15 mouse cellular contexts compared by ENCODE assay signal in genomic region chr2:72786044-72786737, GRCm38 (mm10).
A peak's percentile ranks its signal among the peaks of the same experiment; 100 is the strongest.
DNase-seq lines count a peak whose midpoint lies in the region; ATAC-seq and TF ChIP-seq lines count a peak whose summit lies in the region.
"Had no signal": no experiment of that assay in that cellular context is flagged by ENCODE, and none has a peak within 500 bp of the region (broad histone marks: within the 10 kb centered on the region; RNA-seq: fewer than 3 reads in every experiment).

No protein-coding gene starts in this region.

- peak; percentile 13 to 23 for DNase-seq in heart, adult 9 months (ENCODE audit: low spot score in 2 of 2)
- no peak for DNase-seq in heart, postnatal 14 days
- peak; percentile 35 for DNase-seq in A20 (ENCODE audit: low read depth, low spot score)
- peak; percentile 47 for DNase-seq in embryonic facial prominence, embryonic 14.5 days (ENCODE audit: low spot score)
- no peak for DNase-seq in liver, embryonic 14.5 days (ENCODE audit: low read depth in 3 of 3, low spot score in 3 of 3)
- DNase-seq in kidney, adult 18-20 months = no peak
- no peak for DNase-seq in urinary bladder, postnatal 36 days (ENCODE audit: low spot score in 2 of 2)
- DNase-seq: adrenal gland, adult 8-10 months; gastrocnemius, adult 2 months; thymus, adult 18-20 months had no signal

- 34% methylated on average over 5 of the region's 5 CpGs for WGBS in embryonic facial prominence, embryonic 14.5 days
- 31% methylated on average over 5 of the region's 5 CpGs for WGBS in liver, embryonic 14.5 days (ENCODE audit: insufficient replicate concordance)
- 61% methylated on average over 5 of the region's 5 CpGs for WGBS in kidney, embryonic 16.5 days

- TF ChIP-seq EP300 in liver, embryonic 14.5 days (IDR thresholded peaks at IDR 0.05; ENCODE audit: low read depth) = no peak

- no peak for TF ChIP-seq CTCF in liver, embryonic 14.5 days (IDR thresholded peaks at IDR 0.05; ENCODE audit: low read depth)

- no peak overlapping the region for H3K4me2 ChIP-seq in embryonic facial prominence, embryonic 14.5 days (ENCODE audit: low read depth, low read length)
- H3K4me2 ChIP-seq in liver, embryonic 14.5 days (ENCODE audit: low read depth) = no peak overlapping the region
- no peak overlapping the region for H3K4me2 ChIP-seq in kidney, embryonic 16.5 days (replicated peaks; ENCODE audit: low read depth, low read length)
- H3K4me2 ChIP-seq: forebrain, embryonic 12.5 days; limb, embryonic 13.5 days had no signal

- no peaks in the 10 kb centered on the region for H3K36me3 ChIP-seq in embryonic facial prominence, embryonic 14.5 days (ENCODE audit: control insufficient read depth, insufficient read depth, low read length)
- H3K36me3 ChIP-seq in liver, embryonic 14.5 days (replicated peaks; ENCODE audit: control insufficient read depth, insufficient read depth, low read depth) = no peaks in the 10 kb centered on the region
- no peaks in the 10 kb centered on the region for H3K36me3 ChIP-seq in kidney, embryonic 16.5 days (ENCODE audit: insufficient read depth, low read length)
- H3K36me3 ChIP-seq: forebrain, embryonic 12.5 days; limb, embryonic 13.5 days had no signal

- ATAC-seq in embryonic facial prominence, embryonic 14.5 days (ENCODE audit: low read depth) = no peak
- no peak for ATAC-seq in liver, embryonic 14.5 days (ENCODE audit: insufficient read depth)
- ATAC-seq in kidney, embryonic 16.5 days (ENCODE audit: low FRiP score, low TSS enrichment) = no peak
- ATAC-seq: Patski had no signal

- no peak overlapping the region for H3K4me3 ChIP-seq in embryonic facial prominence, embryonic 14.5 days (ENCODE audit: low read depth, low read length)
- no peak overlapping the region for H3K4me3 ChIP-seq in liver, embryonic 14.5 days (ENCODE audit: insufficient read depth in 1 of 2, low read depth in 2 of 2, low read length in 2 of 2)
- H3K4me3 ChIP-seq in kidney, embryonic 16.5 days (ENCODE audit: low read length) = no peak overlapping the region
- H3K4me3 ChIP-seq: forebrain, embryonic 12.5 days; gastrocnemius, adult 2 months; limb, embryonic 13.5 days; megakaryocyte, embryonic 14.5 days had no signal

- peaks cover 25% of the 10 kb centered on the region for H3K4me1 ChIP-seq in embryonic facial prominence, embryonic 14.5 days (ENCODE audit: control insufficient read depth, insufficient read depth, low read length)
- H3K4me1 ChIP-seq in liver, embryonic 14.5 days (replicated peaks; ENCODE audit: control insufficient read depth in 2 of 2, insufficient read depth in 2 of 2, low read length in 1 of 2) = peaks cover 0 to 11% of the 10 kb centered on the region in 2 experiments; a peak in 1 of 4 replicates
- no peaks in the 10 kb centered on the region for H3K4me1 ChIP-seq in kidney, embryonic 16.5 days (ENCODE audit: insufficient read depth, low read length)

- H3K9ac ChIP-seq in embryonic facial prominence, embryonic 14.5 days (ENCODE audit: low read depth, low read length) = no peak overlapping the region
- no peak overlapping the region for H3K9ac ChIP-seq in liver, embryonic 14.5 days (replicated peaks)
- H3K9ac ChIP-seq in kidney, embryonic 16.5 days (replicated peaks; ENCODE audit: low read length) = no peak overlapping the region
- H3K9ac ChIP-seq: forebrain, embryonic 12.5 days; limb, embryonic 13.5 days had no signal

- no peaks in the 10 kb centered on the region for H3K9me3 ChIP-seq in embryonic facial prominence, embryonic 14.5 days (ENCODE audit: control insufficient read depth, low read length)
- no peaks in the 10 kb centered on the region for H3K9me3 ChIP-seq in liver, embryonic 14.5 days (ENCODE audit: control insufficient read depth, low read length)
- H3K9me3 ChIP-seq in kidney, embryonic 16.5 days (ENCODE audit: low read length) = no peaks in the 10 kb centered on the region
- H3K9me3 ChIP-seq: forebrain, embryonic 12.5 days; limb, embryonic 13.5 days; megakaryocyte, embryonic 14.5 days had no signal

- H3K27ac ChIP-seq in embryonic facial prominence, embryonic 14.5 days (replicated peaks; ENCODE audit: low read depth, low read length) = no peak overlapping the region
- peak overlapping the region; percentile 52 for H3K27ac ChIP-seq in liver, embryonic 14.5 days
- no peak overlapping the region for H3K27ac ChIP-seq in kidney, embryonic 16.5 days (ENCODE audit: low read length)
- H3K27ac ChIP-seq: forebrain, embryonic 12.5 days; gastrocnemius, adult 2 months; limb, embryonic 13.5 days had no signal

- H3K27me3 ChIP-seq in embryonic facial prominence, embryonic 14.5 days (replicated peaks; ENCODE audit: control insufficient read depth, insufficient read depth, low read length) = no peaks in the 10 kb centered on the region
- H3K27me3 ChIP-seq in liver, embryonic 14.5 days (ENCODE audit: control insufficient read depth, insufficient read depth, low read length) = no peaks in the 10 kb centered on the region
- H3K27me3 ChIP-seq in kidney, embryonic 16.5 days (ENCODE audit: insufficient read depth, low read length) = no peaks in the 10 kb centered on the region
- H3K27me3 ChIP-seq: forebrain, embryonic 12.5 days; limb, embryonic 13.5 days had no signal

- intact Hi-C loops in heart, postnatal 14 days (cut with DNase I) = no loop called here

Comparison
In these comparisons a context has a peak if more than half of its experiments do, and no peak if none do; other contexts are left out.
1. DNase-seq: peak in heart, adult 9 months (2 of 2), A20 (single experiment) and embryonic facial prominence, embryonic 14.5 days (single experiment); none in heart, postnatal 14 days (0 of 2), liver, embryonic 14.5 days (0 of 3), kidney, adult 18-20 months (single experiment) and urinary bladder, postnatal 36 days (0 of 2).